Comparison of ENCODE assay signal across 9 mouse cellular contexts in genomic region chr11:88481602-88482161, GRCm38 (mm10).
DNase-seq lines count a peak whose midpoint lies in the region; ATAC-seq lines count a peak whose summit lies in the region.
"Had no signal": no experiment of that assay in that cellular context is flagged by ENCODE, and none has a peak within 500 bp of the region (broad histone marks: within the 10 kb centered on the region; RNA-seq: fewer than 3 reads in every experiment).

No protein-coding gene starts in this region.

- WGBS in lung, embryonic 16.5 days: 53% methylated on average over 7 of the region's 7 CpGs
- 48% methylated on average over 7 of the region's 7 CpGs for WGBS in intestine, embryonic 15.5 days
- WGBS in neural tube, embryonic 14.5 days: 28% methylated on average over 7 of the region's 7 CpGs

- no peak; the same call in 1 of the 2 replicates for ATAC-seq in cerebellum, adult (ENCODE audit: insufficient number of reproducible peaks, low FRiP score, low TSS enrichment)
- peak; percentile 72 for ATAC-seq in lung, embryonic 16.5 days (ENCODE audit: low read depth)
- ATAC-seq in intestine, embryonic 15.5 days: peak; percentile 86
- ATAC-seq in neural tube, embryonic 14.5 days (ENCODE audit: low read depth): peak; percentile 80

- no peaks in the 10 kb centered on the region for H3K36me3 ChIP-seq in lung, embryonic 16.5 days (ENCODE audit: control insufficient read depth, insufficient read depth, low read length)
- no peaks in the 10 kb centered on the region for H3K36me3 ChIP-seq in intestine, embryonic 15.5 days
- no peaks in the 10 kb centered on the region for H3K36me3 ChIP-seq in neural tube, embryonic 14.5 days (ENCODE audit: control insufficient read depth, insufficient read depth, low read length)

- H3K4me2 ChIP-seq in lung, embryonic 16.5 days (ENCODE audit: low read depth, low read length): peak overlapping the region; percentile 20; the same call in 1 of the 2 replicates
- H3K4me2 ChIP-seq in intestine, embryonic 15.5 days (replicated peaks): peak overlapping the region; percentile 44
- no peak overlapping the region for H3K4me2 ChIP-seq in neural tube, embryonic 14.5 days (ENCODE audit: low read depth, low read length)
- H3K4me2 ChIP-seq: limb, embryonic 15.5 days had no signal

- 0 out of 2 replicates have a peak overlapping the region, but pooled peaks have one; percentile 24 for H3K9ac ChIP-seq in lung, embryonic 16.5 days (ENCODE audit: low read length)
- 0 out of 2 replicates have a peak overlapping the region, but pooled peaks have one; percentile 15 for H3K9ac ChIP-seq in intestine, embryonic 15.5 days
- H3K9ac ChIP-seq in neural tube, embryonic 14.5 days (replicated peaks; ENCODE audit: low read depth, low read length): no peak overlapping the region
- H3K9ac ChIP-seq: limb, embryonic 15.5 days had no signal

- peaks cover 42% of the 10 kb centered on the region for H3K4me1 ChIP-seq in lung, embryonic 16.5 days (replicated peaks; ENCODE audit: control insufficient read depth, insufficient read depth, low read length)
- peaks cover 28% of the 10 kb centered on the region for H3K4me1 ChIP-seq in intestine, embryonic 15.5 days (replicated peaks)
- H3K4me1 ChIP-seq in neural tube, embryonic 14.5 days (ENCODE audit: control insufficient read depth, insufficient read depth, low read length): peaks cover 42% of the 10 kb centered on the region

- H3K27ac ChIP-seq in lung, embryonic 16.5 days (ENCODE audit: low read length): peak overlapping the region; percentile 63
- H3K27ac ChIP-seq in intestine, embryonic 15.5 days: peak overlapping the region; percentile 80
- H3K27ac ChIP-seq in neural tube, embryonic 14.5 days (ENCODE audit: low read depth, low read length): peak overlapping the region; percentile 71

- H3K4me3 ChIP-seq in lung, embryonic 16.5 days (ENCODE audit: low read length): no peak overlapping the region
- H3K4me3 ChIP-seq in intestine, embryonic 15.5 days (replicated peaks): no peak overlapping the region
- no peak overlapping the region for H3K4me3 ChIP-seq in neural tube, embryonic 14.5 days (ENCODE audit: low read depth, low read length)
- H3K4me3 ChIP-seq: limb, embryonic 15.5 days had no signal

- peak; percentile 73 for DNase-seq in cerebellum, adult 11 months
- no peak for DNase-seq in lung, postnatal 14 days
- DNase-seq in gastrocnemius, postnatal 4 days (ENCODE audit: low spot score in 2 of 2): no peak
- no peak for DNase-seq in ovary, postnatal 14 days (ENCODE audit: low spot score)

- H3K27me3 ChIP-seq in lung, embryonic 16.5 days (ENCODE audit: control insufficient read depth, insufficient read depth, low read depth, low read length): no peaks in the 10 kb centered on the region
- H3K27me3 ChIP-seq in intestine, embryonic 15.5 days (replicated peaks): no peaks in the 10 kb centered on the region
- H3K27me3 ChIP-seq in neural tube, embryonic 14.5 days (ENCODE audit: control insufficient read depth, insufficient read depth, low read length): no peaks in the 10 kb centered on the region
- H3K27me3 ChIP-seq: limb, embryonic 15.5 days had no signal

- H3K9me3 ChIP-seq in lung, embryonic 16.5 days (ENCODE audit: control insufficient read depth, low read length): no peaks in the 10 kb centered on the region
- H3K9me3 ChIP-seq in intestine, embryonic 15.5 days: no peaks in the 10 kb centered on the region
- no peaks in the 10 kb centered on the region for H3K9me3 ChIP-seq in neural tube, embryonic 14.5 days (ENCODE audit: control insufficient read depth, low read length)
- H3K9me3 ChIP-seq: limb, embryonic 15.5 days had no signal
